Mouse (Mus musculus) brown adipose tissue, adult 24 weeks (tissue): ENCODE measurements at regions not wholly inside any gene's neighbourhood (a gene's known extent, or its start where the extent isn't known, plus 50 kb on each side); places are given as distances from the start of the nearest gene placed in this dataset.

Experiments
- H3K27ac ChIP-seq: fragments of 200-500 bp; replicated peaks from 2 replicates; pipeline ENCODE4 v1.5.1; 2012; ENCODE audit warnings: low read depth, mild to moderate bottlenecking, low read length
- H3K4me1 ChIP-seq: fragments of 200-500 bp; 2 replicates; pipeline ENCODE4 v1.6.1; 2012; ENCODE audit warnings: low read length, mixed read lengths; ENCODE audit not compliant: control insufficient read depth, insufficient read depth, insufficient read length
- H3K4me3 ChIP-seq: fragments of 200-500 bp; 2 replicates; pipeline ENCODE4 v1.5.1; 2012; ENCODE audit warnings: low read depth, mild to moderate bottlenecking, low read length, moderate library complexity; ENCODE audit not compliant: insufficient read depth

DNA sequence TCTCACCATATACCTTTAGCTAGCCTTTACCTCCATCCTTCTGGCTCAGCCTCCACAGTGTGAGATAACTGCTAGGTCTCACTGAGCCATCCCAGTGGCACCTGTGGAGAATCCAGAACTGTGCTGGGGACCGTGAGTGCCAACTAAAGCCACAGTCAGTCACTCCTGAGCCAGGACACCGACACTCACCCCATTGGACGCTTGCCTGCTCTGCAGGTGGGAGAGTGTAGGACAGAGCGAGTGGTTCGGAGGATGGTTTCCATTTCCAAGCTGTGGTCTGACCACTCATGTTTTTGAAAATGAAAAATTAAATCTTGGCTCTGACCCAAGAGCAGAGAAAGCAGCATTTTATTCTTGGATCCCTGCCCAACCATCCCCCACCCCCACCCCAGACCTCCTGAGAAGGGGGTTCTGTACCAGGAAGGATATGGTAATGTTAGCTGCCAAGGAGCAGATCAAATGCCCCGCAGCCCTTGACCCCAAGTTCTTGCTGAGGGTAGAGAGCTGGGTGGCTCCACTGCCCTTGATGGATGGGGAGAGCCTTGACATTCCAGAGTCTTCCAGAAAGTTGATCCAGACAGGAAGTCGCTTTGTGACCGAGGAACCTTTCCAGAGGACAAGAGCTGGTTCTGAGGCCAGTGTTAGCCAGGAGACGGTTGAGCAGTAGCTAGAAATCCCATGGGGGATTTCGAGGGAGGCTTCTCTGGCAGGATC lies 83.3 kb upstream of the Smim23 start:
- Histone ChIP-seq H3K27ac (no peak overlapping the region), H3K4me3 (no peak overlapping the region), H3K4me1 (0 out of 2 replicates have a peak, but pooled peaks cover 2% of the 10 kb centered on the region)

GRCm38 (mm10) chr11:32903970-32904369 lies 79.6 kb upstream of the Smim23 start:
- Histone ChIP-seq H3K4me1 (0 out of 2 replicates have a peak, but pooled peaks cover 2% of the 10 kb centered on the region), H3K4me3 (no peak overlapping the region), H3K27ac (no peak overlapping the region)

GRCm38 (mm10) chr11:32903389-32903788 lies 79.0 kb upstream of the Smim23 start:
- 0 out of 2 replicates have a peak, but pooled peaks cover 2% of the 10 kb centered on the region for H3K4me1 ChIP-seq
- no peak overlapping the region for H3K27ac ChIP-seq
- no peak overlapping the region for H3K4me3 ChIP-seq

DNA sequence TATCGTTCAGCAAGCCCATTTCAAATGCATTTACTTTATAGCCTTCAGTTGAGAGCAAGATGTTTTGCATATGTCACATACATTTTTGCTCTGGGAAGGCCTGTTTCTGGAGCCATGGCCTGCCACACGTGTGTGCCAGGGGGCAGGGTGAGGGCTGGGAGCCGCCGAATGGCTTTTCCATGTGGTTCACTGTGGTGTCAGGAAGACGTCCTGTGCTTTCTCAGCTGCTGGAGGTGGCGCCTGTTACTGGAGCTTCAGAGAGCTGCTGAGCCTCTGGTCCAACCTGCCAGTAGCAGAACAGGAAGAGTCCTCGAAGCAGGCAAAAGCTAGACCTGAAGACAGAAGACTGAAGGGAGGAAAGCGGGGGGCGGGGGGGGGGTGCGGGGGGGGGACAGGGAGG lies 78.5 kb upstream of the Smim23 start:
- Histone ChIP-seq H3K4me3 (no peak overlapping the region), H3K27ac (no peak overlapping the region), H3K4me1 (no peaks in the 10 kb centered on the region)

DNA sequence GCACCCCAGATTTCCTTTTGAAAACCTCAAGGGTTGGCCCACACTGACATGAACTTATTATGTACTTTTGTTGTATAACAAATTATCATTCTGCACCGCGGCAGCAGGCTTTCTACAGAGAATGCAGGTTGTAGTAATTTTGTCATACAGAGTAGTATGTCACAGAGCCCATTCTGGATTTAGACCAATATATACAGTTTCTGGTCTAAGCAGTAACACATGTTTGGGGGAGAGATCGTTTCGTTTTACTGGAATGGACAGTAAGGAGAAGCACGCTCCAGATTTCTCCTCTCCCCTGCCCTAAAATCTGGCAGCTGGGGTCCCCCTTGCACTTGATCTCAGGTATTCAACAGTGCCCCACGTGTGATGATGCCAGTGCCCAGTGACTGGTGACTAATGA lies 76.0 kb upstream of the Smim23 start:
- Histone ChIP-seq H3K4me1 (no peaks in the 10 kb centered on the region), H3K27ac (no peak overlapping the region), H3K4me3 (no peak overlapping the region)

DNA sequence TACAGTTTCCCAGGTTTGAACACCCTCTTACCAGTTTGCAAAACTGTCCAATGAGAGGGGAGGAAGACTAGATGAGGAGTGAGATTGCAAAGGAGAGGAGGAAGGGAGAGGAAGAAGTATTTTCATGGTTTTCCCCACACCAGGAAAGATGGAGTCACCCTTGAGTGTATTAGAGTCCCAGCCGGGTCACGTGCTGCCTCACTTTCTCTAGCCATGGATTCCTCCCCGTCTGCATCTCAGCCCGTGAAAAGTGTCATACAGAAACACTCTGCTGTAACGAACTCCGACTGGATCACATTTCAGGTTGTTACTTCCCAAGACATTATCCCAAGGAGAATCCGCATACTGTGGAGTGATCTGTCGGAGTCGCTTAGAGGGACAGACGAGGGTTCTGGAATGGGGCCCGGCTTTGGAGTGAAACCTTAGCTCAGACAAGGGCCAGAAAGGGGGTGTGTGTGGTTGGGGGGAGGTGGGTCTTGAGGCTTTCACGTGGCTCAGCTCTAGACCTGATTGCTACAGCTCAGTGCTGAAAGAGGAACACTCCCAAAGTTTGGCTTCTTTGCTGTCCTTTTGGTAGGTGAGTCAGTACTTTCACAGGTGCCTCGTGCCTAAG lies 75.3 kb upstream of the Smim23 start:
- H3K4me3 ChIP-seq: no peak overlapping the region
- no peaks in the 10 kb centered on the region for H3K4me1 ChIP-seq
- no peak overlapping the region for H3K27ac ChIP-seq

- no peaks in the 10 kb centered on the region for H3K4me1 ChIP-seq
- H3K4me3 ChIP-seq: no peak overlapping the region
- H3K27ac ChIP-seq: no peak overlapping the region
Measured at GRCm38 (mm10) chr11:32895400-32895799, 71.0 kb upstream of the Smim23 start.

DNA sequence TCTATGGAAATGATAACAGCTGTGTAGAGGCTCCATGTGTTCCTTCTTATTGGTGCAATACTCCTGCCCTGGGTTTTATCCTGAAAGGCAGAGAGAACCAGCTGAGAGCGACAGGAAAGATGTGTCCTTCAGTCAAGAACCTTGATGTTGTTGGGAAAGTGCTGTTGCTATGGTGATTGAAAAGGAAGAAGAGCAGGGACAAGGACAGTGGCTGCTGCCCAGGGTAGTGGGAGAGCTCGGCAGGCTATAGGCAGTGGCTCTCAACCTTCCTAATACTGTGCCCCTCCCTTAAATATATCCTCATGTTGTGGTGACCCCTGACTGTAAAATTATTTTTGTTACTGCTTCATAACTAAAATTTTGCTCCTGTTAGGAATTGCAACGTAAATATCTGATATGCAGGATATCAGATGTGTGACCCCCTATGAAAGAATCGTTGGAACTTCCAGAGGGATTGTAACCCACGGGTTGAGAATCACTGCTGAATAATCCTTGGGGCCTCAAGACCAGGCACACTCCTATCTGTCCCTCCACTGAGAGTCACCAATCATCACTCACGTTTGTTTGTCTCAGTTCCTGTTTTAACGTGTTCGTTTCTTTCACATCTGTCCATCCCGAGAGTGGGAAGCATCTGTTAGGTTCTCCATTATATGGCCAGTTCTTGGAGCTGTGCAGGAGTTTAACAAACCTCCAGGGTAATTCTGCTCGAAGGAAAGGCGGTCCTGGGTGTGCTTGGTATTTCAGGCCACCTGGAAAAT lies 68.9 kb upstream of the Smim23 start:
- no peaks in the 10 kb centered on the region; the same call in 1 of the 2 replicates for H3K4me1 ChIP-seq

DNA sequence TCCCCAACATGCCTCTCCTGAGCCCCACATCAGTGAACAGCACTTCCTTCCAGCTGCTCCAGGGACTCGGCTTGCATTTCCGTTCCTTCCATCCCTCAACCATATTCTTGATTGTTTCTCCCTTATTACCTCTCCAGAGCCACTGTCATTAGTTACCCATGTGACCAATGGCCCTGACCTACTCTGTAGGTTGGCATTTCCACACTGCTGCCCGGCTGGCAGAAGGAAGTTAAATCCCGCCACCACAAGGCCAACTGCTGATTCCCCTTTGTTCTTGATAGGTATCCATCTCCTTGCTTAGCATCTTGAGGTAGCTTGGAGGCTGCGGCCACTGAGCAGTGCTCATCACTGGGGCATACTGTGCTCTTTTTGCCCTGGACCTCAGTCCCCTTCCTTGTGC lies 68.1 kb upstream of the Smim23 start:
- no peak overlapping the region for H3K4me3 ChIP-seq
- no peaks in the 10 kb centered on the region; the same call in 1 of the 2 replicates for H3K4me1 ChIP-seq
- no peak overlapping the region for H3K27ac ChIP-seq

More for the DNA sequence above, 68.9 kb upstream of the Smim23 start:
- Histone ChIP-seq H3K27ac (no peak overlapping the region), H3K4me3 (no peak overlapping the region)

- no peak overlapping the region for H3K27ac ChIP-seq
- no peak overlapping the region for H3K4me3 ChIP-seq
- H3K4me1 ChIP-seq: no peaks in the 10 kb centered on the region; the same call in 1 of the 2 replicates
Measured at GRCm38 (mm10) chr11:32889248-32889647, 64.8 kb upstream of the Smim23 start.

DNA sequence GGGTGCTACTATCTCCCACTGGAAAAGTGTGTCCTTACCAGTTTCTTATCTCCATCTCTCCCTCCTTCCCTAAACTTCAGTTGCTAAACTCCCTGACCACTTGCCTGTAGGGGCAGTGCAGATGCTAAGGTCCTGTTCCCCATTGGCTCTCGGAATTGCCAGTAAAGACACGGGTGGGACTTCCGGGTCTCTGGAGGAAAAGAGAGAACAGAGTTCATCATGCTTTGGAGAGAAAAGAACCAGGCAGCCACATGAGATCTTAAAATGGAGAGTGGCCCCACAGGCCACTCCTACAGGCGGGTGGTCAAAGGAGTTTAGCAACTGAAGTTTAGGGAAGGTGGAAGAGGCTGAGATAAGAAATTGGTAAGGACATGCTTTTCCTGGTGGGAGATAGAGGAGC lies 60.3 kb upstream of the Smim23 start:
- no peak overlapping the region for H3K4me3 ChIP-seq
- no peak overlapping the region for H3K27ac ChIP-seq
- no peaks in the 10 kb centered on the region; the same call in 1 of the 2 replicates for H3K4me1 ChIP-seq

- Histone ChIP-seq H3K27ac (no peak overlapping the region), H3K4me1 (no peaks in the 10 kb centered on the region), H3K4me3 (no peak overlapping the region)
Measured at GRCm38 (mm10) chr11:32883062-32883852, 58.9 kb upstream of the Smim23 start.

GRCm38 (mm10) chr11:32878967-32879366 lies 54.6 kb upstream of the Smim23 start:
- no peak overlapping the region for H3K27ac ChIP-seq
- H3K4me3 ChIP-seq: no peak overlapping the region
- H3K4me1 ChIP-seq: no peaks in the 10 kb centered on the region
